Mouse (Mus musculus) T-helper 1 cell (primary cell): Measurements from ENCODE around the gene Gadd45gip1.

Experiments
- in situ Hi-C: fragments of 300-600 bp; cut with MboI, MseI; formaldehyde crosslinking; loops from one replicate; pipeline ENCODE4 v1.15.1; 2025; ENCODE audit warnings: high pct_unique_total_duplicates

Gene Gadd45gip1

DNA sequence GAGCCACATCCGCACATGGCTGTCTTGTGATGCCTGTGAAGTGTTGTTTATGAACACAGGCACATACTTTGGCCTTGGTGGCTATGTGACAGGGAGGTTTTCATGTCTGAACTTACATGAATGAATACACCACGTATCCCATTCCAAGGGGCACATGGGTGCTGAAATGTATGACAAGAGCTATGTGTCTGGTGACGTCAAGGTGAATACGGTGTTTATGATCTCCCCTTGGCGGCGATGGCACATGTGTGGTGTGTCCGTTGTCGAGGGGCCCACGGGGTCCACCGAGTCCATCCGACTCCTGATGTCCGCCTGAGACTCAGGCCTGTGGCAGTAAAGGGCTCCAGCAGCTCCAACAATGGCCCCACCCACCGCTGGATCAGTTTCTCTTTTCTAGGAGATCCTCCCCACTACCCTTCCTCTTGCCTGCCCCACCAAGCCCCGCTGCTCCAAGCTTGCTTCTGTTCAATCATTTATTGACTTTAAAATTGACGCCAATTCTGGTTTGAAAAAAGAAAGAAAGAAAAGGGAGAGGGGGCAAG lies 34.0 kb upstream of the Gadd45gip1 start:
- in situ Hi-C loops: loop anchor here (5.0 kb wide), 1 partner anchor 65 kb away; no protein-coding TSS in a partner anchor

DNA sequence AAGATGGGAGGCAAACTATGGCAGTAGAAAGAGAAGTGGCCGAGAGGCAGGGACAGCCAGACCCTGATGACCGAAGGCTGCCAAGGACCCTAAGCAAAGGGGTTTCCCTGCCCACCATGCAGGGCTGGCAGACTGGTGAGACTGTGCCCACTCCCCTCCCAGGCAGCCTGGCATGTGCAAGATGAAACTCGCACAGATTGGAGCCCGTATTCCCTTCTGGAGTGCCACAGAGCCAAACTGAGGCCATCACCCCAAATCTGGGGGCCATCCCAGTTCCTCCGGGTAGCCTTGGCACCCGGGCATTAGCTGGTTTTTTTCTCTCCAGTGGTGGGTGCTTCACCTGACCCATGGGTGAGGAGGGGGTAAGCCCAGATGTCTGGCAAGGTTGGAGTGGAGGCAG lies 33.4 kb upstream of the Gadd45gip1 start:
- in situ Hi-C loops: loop anchor here (5.0 kb wide), 1 partner anchor 66 kb away; no protein-coding TSS in a partner anchor

DNA sequence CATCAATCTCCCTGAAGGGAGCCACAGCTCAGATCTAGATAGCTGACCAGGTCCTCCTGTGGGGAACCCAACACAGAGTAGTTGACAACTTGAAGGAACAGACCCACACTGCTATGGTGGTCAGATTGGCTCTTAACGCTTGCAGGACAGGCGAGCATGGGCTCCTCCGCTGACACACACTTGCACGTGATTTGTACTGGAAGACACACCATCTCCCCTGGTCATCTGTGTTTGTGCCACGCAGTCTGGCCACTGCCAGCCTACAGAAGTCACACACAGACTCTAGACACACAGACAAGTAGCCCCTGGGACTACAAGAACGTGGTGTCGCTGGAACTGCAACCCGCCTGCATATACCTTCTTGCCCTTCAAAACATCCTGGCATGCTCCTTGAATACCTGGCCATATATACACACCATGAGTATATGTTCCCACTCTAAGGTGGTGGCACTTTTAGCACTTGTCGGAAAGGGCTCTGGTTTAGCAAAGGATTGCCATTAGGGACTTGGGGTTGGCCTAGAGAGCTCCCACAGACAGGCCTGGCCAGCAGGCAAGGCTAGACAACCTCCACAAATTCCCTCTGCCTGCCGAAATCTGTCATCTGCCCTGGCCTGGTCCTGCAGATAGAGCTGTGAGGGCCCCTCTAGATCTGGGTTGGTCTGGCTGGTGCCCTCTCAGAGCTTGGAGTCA lies 32.7 kb upstream of the Gadd45gip1 start:
- in situ Hi-C loops: loop anchor here (5.0 kb wide), 1 partner anchor 66 kb away; no protein-coding TSS in a partner anchor

DNA sequence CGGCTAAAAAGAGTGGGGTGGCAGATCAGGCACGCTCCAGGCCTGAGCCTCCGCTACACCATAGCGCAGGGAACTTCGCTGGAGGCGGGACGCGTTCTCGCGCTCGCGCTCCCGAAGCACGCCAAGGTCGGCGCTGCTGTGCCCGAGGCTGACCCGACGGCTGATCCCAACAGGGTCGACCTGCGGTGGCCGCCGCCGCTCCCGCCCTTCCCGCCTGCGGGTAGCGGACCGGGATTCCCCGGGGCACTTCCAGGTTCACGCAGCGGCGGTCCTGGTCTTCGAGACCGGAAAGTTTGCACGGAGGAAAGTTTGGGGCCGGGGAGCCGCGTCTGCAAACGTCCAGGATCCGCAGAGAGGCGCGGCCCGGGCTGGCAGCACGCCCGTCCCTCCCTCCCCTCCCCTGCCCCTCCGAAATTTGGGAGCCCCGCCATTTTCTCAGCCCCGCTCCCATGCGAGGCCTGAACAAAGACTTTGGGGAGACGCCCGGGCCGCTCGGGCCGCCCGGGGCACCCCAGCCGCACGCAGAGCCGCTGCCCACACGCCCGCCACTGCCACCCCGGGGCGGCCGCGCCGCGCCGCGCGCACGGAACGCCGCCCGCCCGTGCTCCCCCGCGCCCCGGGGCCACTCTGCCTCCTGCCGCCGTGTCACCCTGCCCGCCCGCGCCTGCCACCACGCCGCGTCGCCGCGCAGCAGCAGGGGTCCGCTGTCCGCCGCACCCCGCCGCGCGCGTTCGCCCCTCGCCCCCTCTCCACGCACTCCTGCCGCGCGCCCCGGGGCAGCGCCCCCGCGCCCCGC lies 32.0 kb upstream of the Gadd45gip1 start:
- in situ Hi-C loops: loop anchor here (5.0 kb wide), 1 partner anchor 67 kb away; no protein-coding TSS in a partner anchor

DNA sequence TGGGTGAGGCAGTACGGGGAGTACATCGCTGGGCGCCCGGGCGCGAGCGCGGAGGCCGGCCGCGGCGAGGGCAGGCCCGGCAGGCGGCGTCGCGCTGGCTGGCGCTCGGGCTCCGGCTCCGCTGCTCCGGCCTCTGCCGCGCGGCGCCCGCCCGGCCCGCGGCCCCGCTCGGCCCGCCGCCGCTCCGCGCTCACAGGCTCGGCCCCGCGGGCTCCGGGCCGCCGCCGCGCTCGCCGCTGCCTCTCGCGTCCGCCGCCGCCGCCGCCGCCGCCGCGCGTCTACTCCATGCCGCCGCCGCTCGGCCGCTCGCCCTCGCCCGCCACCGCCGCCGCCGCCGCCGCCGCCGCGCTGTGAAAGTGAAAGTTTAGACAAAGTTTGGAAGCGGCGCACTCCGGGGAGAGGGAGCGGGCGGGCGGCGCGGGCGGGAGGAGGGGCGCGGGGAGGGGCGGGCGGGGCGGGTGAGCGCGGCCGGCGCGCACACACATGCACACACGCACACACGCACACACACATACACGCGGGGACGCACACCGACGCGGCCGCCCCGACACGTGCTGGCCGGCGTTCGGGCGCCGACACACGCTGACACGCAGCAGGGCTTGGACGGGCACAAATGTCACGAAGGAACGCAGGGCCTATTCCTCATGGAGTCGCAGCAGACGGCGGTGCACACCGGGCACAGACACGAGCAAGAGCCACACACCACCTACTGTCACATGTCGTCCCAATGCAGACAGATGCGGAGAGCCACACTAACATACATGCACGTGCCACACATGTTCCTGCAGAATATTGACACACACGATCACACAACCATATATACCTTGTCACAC lies 31.1 kb upstream of the Gadd45gip1 start, which contains the start of gene Nfix:
TSS of gene Nfix (minus strand) at position 346 of the 833 bp plus-strand sequence.
- in situ Hi-C loops: loop anchor here (5.0 kb wide), 1 partner anchor 68 kb away; no protein-coding TSS in a partner anchor

DNA sequence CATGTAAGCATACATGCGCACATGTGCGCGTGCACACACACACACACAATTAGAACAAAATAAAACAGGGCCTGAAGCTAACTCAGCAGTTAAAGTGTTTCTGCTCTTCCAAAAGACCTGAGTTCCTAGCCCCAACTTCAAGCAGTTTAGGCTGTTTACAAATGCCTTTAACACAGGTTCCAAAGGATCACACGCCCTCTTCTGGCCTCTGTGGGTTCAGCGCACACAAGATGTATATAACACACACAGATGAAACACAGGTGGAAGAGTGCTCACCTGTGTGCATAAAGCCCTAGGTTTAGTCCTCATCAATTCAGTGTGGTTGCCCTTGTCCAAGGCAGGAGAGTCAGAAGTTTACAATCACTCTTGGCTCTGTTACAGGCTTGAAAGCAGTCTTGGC lies 25.3 kb upstream of the Gadd45gip1 start:
- in situ Hi-C loops: no loop called here

DNA sequence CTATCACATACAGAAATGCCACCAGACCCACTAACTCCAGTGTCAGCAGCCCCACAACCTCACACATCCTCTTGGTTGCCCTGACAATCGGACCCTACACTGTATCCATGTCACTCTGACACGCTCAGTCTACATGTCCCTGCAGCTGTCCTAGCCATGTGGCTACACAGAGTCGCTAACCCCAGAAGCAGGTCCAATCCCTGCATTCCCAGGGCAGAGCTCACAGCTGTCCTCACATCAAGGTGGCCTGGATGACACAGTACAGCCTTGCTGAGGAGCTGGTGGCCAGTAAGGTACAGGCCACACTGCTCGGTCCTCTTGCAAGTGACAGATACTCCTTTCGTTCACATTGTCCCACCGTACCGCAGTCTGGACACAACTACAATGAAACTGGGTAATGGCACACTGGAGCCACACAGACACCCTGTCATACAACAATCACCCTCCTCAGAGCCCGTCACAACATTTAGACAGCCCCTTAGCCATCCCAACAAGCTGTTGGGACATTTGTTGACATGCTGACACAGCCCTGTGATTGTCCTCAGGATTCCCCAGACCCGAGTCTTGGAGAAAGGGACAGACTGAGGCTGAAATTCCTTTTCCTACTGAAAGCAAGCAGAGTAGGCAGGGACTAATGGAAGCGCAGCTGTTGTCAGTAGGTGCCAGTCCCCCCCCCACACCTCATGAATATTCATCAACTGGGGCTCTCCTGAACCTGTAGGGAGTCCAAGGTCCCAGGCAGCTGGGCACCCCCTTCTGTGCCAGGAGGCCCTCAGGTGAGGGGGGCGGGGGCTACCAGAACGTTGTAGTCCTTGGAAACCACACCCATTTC lies 22.0 kb upstream of the Gadd45gip1 start:
- in situ Hi-C loops: no loop called here

DNA sequence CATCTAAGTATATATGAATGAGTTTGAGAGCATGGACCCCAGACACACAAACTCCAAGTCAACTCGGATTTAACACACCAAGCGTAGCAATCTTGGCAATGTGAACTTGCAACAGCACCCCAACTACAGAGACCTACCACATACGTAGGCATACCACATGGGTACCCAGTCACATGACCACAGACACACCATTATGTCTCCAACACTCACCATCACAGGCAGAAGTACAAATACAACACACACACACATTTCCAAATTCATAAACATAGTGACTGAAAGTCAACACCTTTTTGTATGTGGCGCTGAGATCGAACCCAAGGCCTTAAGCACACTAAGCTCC lies 21.4 kb upstream of the Gadd45gip1 start:
- in situ Hi-C loops: loop anchor here (5.0 kb wide), 1 partner anchor 98 kb away; no protein-coding TSS in a partner anchor

DNA sequence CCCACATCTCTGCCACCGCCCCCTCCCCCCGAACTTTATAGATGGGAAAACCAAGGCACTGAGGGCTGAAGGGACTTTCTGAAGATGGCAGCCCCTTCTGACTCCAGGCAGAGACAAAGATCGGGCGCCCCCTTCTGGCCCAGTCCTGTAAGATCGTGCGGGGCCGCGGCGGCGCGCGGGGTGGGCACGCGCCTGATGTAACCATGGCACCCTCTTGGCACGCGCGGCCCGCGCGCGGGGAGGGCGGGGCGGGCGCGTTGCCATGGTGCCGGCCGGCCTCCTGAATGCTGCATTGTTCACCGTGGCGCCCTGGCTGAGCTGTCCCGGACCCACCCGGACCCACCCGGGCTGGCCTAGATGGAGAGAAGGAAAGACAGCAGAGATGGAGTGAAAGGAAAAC lies 20.4 kb upstream of the Gadd45gip1 start:
- in situ Hi-C loops: loop anchor here (5.0 kb wide), 1 partner anchor 99 kb away; no protein-coding TSS in a partner anchor

DNA sequence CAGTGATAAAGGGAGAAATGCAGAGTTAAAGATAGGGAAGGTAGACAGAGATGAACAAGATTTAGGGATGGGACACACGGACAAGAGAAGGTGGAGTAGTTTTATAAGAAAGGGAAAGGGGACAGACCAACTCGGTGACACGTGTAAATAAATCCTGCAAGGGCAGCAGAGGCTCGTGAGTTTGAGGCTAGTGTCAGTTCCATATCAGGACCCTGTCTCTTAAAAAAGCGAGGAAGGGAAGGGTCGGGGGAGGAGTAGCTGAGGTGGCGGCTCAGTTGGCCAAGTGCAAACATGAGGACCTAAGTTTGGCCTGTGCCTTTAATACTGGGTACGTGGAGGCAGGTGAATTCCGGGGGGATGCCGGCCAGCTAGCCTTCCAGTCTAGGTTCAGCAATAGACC lies 20.0 kb upstream of the Gadd45gip1 start:
- in situ Hi-C loops: loop anchor here (5.0 kb wide), 1 partner anchor 99 kb away; no protein-coding TSS in a partner anchor

DNA sequence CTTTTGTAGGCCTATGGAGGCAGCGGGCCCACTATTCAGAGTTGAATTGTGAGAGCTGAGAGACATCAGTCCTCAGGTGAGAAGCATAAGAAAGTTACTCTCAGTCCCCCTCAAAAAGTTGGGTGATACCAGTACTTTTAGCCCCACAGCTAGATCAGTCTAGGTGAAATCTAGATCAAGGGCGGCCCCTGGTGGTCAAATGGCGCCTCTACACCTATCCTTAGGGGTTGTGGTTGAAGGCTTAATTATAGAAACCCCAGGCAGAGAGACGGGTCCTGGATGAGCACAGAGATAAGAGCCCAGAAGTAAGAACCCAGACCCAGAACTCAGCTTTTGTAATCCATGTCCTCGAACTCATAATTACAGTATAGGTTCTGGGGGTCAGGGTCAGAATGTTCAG lies 18.3 kb upstream of the Gadd45gip1 start:
- in situ Hi-C loops: loop anchor here (5.0 kb wide), 1 partner anchor 101 kb away; no protein-coding TSS in a partner anchor

DNA sequence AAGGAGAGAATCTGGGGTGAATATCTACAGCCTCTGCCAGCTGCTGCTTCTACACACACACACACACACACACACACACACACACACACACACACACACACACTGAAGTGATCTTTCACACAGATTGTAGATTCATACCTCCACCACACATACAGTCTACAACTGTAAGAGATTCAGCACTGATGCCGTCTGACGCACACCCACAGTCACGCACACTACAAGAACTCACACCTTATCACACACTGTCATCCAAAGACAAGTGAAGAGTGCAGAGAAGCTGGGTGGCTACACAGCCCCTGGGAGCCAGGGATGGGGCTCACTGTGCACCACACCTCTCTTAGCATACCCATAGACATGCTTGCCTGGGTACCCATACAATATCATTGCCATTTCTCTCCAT lies 17.5 kb upstream of the Gadd45gip1 start:
- in situ Hi-C loops: loop anchor here (5.0 kb wide), 1 partner anchor 102 kb away; no protein-coding TSS in a partner anchor

DNA sequence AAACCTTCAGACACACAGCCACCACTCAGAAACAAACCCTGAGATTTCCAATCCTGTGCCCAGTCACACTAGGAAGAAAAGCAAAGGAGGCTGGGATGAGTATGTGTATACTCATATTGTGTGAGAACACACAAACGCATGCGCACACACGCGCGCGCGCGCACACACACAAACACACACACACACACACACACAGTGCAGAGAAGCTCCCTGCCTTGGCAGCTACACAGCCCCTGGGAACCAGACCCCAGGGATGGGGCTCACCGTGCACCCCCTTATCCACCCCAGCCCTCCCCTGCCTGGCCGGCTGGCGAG lies 17.1 kb upstream of the Gadd45gip1 start:
- in situ Hi-C loops: loop anchor here (5.0 kb wide), 1 partner anchor 102 kb away; no protein-coding TSS in a partner anchor

DNA sequence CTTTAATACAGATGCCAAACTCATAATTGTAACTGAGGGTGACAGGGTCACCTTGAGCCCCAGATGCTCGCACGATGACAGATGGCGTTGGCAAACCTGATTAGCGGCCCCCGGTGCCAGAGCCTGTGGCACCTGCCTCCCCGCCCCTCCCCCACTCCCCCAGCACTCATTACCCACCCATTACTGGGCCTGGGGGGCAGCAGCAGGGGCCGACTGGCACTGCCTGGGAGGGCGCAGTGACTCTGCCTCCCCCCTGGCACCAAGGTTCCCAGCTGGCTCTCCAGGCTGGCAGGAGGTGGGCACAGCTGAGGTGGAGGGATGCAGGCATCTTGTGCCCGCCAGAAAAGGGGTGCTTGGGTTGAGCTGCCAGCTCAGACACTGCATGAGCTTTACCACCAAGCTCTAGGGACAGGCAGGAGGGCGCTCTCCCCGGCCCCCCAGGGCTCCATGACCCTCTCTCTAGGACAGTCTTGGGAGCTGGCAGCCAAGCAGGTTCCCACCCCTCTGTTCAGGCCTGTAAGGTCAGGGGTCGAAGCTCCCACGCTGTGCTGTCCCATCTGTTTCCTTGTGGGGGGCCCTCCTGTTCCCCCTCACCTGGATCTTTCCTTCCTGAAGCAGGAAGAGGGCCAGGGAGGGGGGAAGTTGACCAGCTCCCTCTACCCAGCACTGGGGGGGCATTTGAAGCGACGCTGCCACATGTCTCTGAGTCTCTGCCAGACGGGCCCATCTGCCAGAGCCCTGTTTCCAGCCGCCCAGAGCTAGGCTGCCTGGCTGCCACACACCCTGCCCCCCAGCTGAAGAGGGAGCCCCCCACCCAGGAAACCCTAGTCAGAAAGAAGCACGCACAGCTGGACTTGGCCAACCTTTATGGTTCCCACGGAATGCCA lies 16.5 kb upstream of the Gadd45gip1 start:
- in situ Hi-C loops: loop anchor here (5.0 kb wide), 1 partner anchor 102 kb away; no protein-coding TSS in a partner anchor

DNA sequence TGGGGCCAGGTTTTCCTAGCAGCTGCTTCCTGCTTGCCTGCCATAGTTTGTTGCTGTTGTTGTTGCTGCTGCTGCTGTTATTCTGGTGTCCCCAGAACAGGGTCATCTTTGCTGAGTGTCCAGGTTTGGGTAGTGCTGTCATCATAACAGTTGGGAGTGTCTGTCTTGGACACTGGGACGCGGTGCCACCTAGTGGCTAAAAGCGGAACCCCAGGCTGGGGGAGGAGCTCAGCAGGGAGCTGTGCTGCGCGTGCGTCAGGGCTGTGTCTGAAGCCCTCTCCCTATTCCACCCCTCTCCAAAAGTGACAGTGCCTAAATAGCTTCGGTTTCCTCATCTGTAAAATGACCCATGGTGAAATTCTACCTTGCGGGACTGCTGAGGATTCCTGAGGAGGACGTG lies 15.8 kb upstream of the Gadd45gip1 start:
- in situ Hi-C loops: no loop called here

DNA sequence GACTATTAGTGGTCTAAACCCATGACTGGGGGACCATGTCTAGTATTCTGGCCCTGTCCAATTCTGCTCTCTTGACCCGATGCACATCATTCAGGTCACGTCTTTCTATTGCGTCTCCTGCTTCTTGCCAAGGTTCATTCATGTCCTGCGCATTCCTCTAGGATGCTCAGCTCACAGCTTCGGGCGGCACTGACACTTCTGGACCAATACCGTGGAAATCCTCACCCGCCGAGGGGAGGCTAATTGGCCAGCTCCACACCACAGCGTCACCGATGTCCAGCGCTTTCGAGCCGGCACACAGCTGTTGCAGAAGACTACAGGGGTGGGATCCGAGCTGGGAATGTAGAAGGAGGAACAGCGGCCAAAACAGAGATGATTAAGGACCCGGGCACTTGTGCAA lies 15.2 kb upstream of the Gadd45gip1 start:
- in situ Hi-C loops: no loop called here

DNA sequence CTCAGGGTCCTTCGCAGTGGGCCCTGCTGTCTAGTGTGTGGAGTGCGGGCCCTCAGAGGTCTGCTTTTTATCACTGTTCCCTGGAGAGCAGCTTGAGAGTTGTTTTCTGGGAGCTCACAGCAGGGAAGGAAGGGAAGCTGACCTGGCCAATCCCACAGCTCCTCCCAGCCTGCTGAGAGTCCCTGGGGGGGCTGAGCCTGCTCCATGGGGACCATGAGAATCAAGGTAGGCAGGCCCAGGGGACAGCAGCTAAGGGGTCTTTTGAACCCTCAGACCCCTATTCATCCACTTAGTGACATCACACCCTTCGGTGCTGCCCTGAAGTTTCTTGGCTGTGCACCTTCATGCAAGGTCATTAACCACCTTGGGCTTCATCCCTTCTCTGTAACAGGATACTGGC lies 8.6 kb upstream of the Gadd45gip1 start, which contains the start of gene Dand5:
TSS of gene Dand5 (minus strand) at position 101 of the 400 bp plus-strand sequence.
- in situ Hi-C loops: no loop called here

DNA sequence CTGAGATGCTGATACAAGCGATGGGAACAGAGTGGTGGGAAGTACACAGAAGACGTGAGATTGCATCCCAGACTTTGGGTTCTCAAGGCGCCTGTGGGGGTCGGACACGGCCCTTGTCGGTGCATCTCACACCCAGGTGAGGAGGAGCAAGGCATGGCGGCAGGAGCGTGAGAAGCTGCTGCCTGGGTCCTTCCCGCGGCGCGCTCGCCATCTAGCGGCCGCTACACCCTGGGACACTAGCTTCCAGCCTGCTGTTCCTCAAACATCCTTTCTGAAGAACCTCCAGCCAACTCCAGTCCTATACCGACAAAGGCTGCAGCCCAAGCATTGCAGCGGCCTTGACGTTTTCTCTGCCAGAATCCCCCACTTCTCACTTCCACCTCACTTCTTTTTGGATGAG lies 7.7 kb upstream of the Gadd45gip1 start:
- in situ Hi-C loops: no loop called here

DNA sequence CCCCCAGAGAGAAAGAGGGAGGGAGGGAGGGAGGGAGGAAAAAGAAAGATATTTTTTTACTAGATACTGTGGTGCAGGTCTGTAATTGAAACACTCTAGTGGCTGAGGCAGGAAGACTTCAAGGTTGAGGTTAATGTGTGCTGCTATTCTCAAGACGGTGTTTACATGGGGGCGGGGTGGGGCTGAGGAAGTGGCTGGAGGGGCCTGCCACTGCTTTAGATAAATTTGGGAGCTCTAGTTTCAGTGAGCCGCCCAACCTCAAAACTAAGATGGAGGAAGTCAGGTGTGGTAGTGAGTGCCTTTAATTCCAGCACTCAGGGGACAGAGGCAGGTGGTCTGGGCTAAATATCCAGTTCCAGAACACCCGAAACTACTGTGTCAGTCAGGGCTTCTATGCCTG lies 5.7 kb upstream of the Gadd45gip1 start:
- in situ Hi-C loops: no loop called here
